In genomic region chr12:89812550-89813207, GRCm38 (mm10) we compare ENCODE assay signal across 8 mouse cellular contexts.
DNase-seq lines count a peak whose midpoint lies in the region; ATAC-seq lines count a peak whose summit lies in the region.

No protein-coding gene starts in this region.

- H3K9ac ChIP-seq in liver, embryonic 11.5 days (ENCODE audit: low read depth, low read length): no peak overlapping the region
- H3K9ac ChIP-seq in embryonic facial prominence, embryonic 15.5 days: peak overlapping the region; percentile 23; the same call in 1 of the 2 replicates
- 0 out of 2 replicates have a peak overlapping the region, but pooled peaks have one; percentile 18 for H3K9ac ChIP-seq in intestine, embryonic 14.5 days (ENCODE audit: low read length)
- peak overlapping the region; percentile 33; the same call in 1 of the 2 replicates for H3K9ac ChIP-seq in neural tube, embryonic 12.5 days

- H3K36me3 ChIP-seq in liver, embryonic 11.5 days (ENCODE audit: control insufficient read depth, insufficient read depth, low read length): no peaks in the 10 kb centered on the region
- H3K36me3 ChIP-seq in embryonic facial prominence, embryonic 15.5 days: no peaks in the 10 kb centered on the region
- no peaks in the 10 kb centered on the region for H3K36me3 ChIP-seq in intestine, embryonic 14.5 days (ENCODE audit: control insufficient read depth, insufficient read depth, low read length)
- H3K36me3 ChIP-seq in neural tube, embryonic 12.5 days: no peaks in the 10 kb centered on the region

- WGBS in liver, embryonic 11.5 days: 2% methylated on average over 17 of the region's 17 CpGs
- under 1% methylated on average over 17 of the region's 17 CpGs for WGBS in embryonic facial prominence, embryonic 15.5 days
- WGBS in intestine, embryonic 14.5 days: 2% methylated on average over 17 of the region's 17 CpGs
- WGBS in neural tube, embryonic 12.5 days: 2% methylated on average over 17 of the region's 17 CpGs

- peaks cover 19% of the 10 kb centered on the region for H3K27me3 ChIP-seq in liver, embryonic 11.5 days (replicated peaks; ENCODE audit: control insufficient read depth, insufficient read depth, low read length)
- peaks cover 22% of the 10 kb centered on the region; the same call in 1 of the 2 replicates for H3K27me3 ChIP-seq in embryonic facial prominence, embryonic 15.5 days
- H3K27me3 ChIP-seq in intestine, embryonic 14.5 days (replicated peaks; ENCODE audit: control insufficient read depth, insufficient read depth, low read length): no peaks in the 10 kb centered on the region; the same call in 1 of the 2 replicates
- H3K27me3 ChIP-seq in neural tube, embryonic 12.5 days (replicated peaks): 0 out of 2 replicates have a peak, but pooled peaks cover 3% of the 10 kb centered on the region

- H3K4me1 ChIP-seq in liver, embryonic 11.5 days (replicated peaks; ENCODE audit: control insufficient read depth, insufficient read depth, low read length): no peaks in the 10 kb centered on the region
- H3K4me1 ChIP-seq in embryonic facial prominence, embryonic 15.5 days: peaks cover 5% of the 10 kb centered on the region
- peaks cover 5% of the 10 kb centered on the region; the same call in 1 of the 2 replicates for H3K4me1 ChIP-seq in intestine, embryonic 14.5 days (replicated peaks; ENCODE audit: control insufficient read depth, insufficient read depth, low read length)
- H3K4me1 ChIP-seq in neural tube, embryonic 12.5 days: peaks cover 18% of the 10 kb centered on the region; the same call in 1 of the 2 replicates

- DNase-seq in liver, embryonic 11.5 days (ENCODE audit: low spot score): no peak
- DNase-seq in liver: no peak
- DNase-seq in intestine, embryonic 14.5 days (ENCODE audit: low spot score): no peak
- no peak for DNase-seq in Muller cell, postnatal 12 days (ENCODE audit: inconsistent ontology term)
- no peak for DNase-seq in thymus, postnatal 14 days

- peak overlapping the region; percentile 36 for H3K4me3 ChIP-seq in liver, embryonic 11.5 days (ENCODE audit: low read depth, low read length)
- peak overlapping the region; percentile 50 for H3K4me3 ChIP-seq in embryonic facial prominence, embryonic 15.5 days (replicated peaks)
- H3K4me3 ChIP-seq in intestine, embryonic 14.5 days (ENCODE audit: low read depth, low read length): peak overlapping the region; percentile 49
- peak overlapping the region; percentile 38 for H3K4me3 ChIP-seq in neural tube, embryonic 12.5 days

- H3K4me2 ChIP-seq in liver, embryonic 11.5 days: peak overlapping the region; percentile 64
- H3K4me2 ChIP-seq in embryonic facial prominence, embryonic 15.5 days (replicated peaks): peak overlapping the region; percentile 89
- peak overlapping the region; percentile 86 for H3K4me2 ChIP-seq in intestine, embryonic 14.5 days (ENCODE audit: low read length)
- peak overlapping the region; percentile 80 for H3K4me2 ChIP-seq in neural tube, embryonic 12.5 days (replicated peaks)

- ATAC-seq in liver, embryonic 11.5 days (replicated peaks; ENCODE audit: low FRiP score): no peak
- ATAC-seq in embryonic facial prominence, embryonic 15.5 days (ENCODE audit: insufficient number of reproducible peaks, low FRiP score, low TSS enrichment, low read depth): 0 out of 2 replicates have a peak, but pooled peaks have one; percentile 7
- no peak for ATAC-seq in intestine, embryonic 14.5 days (replicated peaks; ENCODE audit: low FRiP score, low TSS enrichment, low read depth)
- no peak; the same call in 1 of the 2 replicates for ATAC-seq in neural tube, embryonic 12.5 days (ENCODE audit: low FRiP score, low read depth)
- no peak for ATAC-seq in activated CD4-positive, CD25-positive, alpha-beta regulatory T cell, adult 4 months

- no peak overlapping the region for H3K27ac ChIP-seq in liver, embryonic 11.5 days (ENCODE audit: low read depth, low read length)
- 0 out of 2 replicates have a peak overlapping the region, but pooled peaks have one; percentile 48 for H3K27ac ChIP-seq in embryonic facial prominence, embryonic 15.5 days (replicated peaks)
- no peak overlapping the region for H3K27ac ChIP-seq in intestine, embryonic 14.5 days (ENCODE audit: low read depth)
- H3K27ac ChIP-seq in neural tube, embryonic 12.5 days: no peak overlapping the region

- H3K9me3 ChIP-seq in liver, embryonic 11.5 days (ENCODE audit: control insufficient read depth, low read length): no peaks in the 10 kb centered on the region
- H3K9me3 ChIP-seq in embryonic facial prominence, embryonic 15.5 days (replicated peaks): no peaks in the 10 kb centered on the region
- H3K9me3 ChIP-seq in intestine, embryonic 14.5 days (ENCODE audit: control insufficient read depth, low read length): no peaks in the 10 kb centered on the region
- H3K9me3 ChIP-seq in neural tube, embryonic 12.5 days: no peaks in the 10 kb centered on the region
